Mouse (Mus musculus) thymus, postnatal 36 days (tissue): ENCODE measurements around the gene Eif4e3.

Source experiments
- DNase-seq, 2 experiments: peaks; one replicate each; pipeline ENCODE4 v3.0.0; 2022; ENCODE audit warnings: mixed read lengths in 2 of 2

Gene Eif4e3

DNA sequence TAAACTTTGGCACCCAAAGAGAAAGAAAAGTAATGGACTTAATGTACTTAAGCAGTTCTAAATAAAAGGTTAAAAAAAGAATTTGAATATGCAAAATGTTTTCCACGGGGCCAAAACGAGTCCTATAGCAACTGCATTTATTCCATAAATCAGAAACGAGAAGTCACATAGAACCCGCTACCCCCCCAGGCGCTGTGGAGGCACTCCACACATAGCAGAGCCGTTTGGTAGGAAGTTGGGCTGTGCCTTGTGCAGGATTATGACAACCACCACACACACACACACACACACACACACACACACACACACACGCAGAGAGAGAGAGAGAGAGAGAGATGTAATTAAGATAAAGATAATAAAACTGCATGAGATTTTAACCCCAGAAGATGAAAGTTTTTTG is 46.1 kb downstream of the Eif4e3 start:
- no peak for DNase-seq

DNA sequence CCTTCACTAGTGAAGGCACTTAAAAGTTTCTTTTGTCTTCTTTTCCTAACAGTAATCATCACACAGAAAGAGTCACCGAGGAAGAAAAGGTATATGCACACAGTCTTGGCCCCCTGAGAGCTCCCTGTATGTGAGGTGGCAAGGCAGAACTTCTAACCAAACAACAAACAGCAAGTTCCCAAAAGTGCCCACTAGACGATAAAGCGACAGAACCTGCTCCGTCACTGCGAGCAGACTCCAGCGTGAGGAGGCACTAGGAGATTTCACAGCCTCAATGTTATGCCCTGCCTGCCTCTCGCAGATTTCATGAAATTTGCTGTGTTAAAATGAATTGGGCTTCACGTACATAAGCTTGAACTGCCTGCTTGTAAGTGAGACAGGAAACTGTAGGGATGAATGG is 46.6 kb downstream of the Eif4e3 start:
- DNase-seq, result no peak

DNA sequence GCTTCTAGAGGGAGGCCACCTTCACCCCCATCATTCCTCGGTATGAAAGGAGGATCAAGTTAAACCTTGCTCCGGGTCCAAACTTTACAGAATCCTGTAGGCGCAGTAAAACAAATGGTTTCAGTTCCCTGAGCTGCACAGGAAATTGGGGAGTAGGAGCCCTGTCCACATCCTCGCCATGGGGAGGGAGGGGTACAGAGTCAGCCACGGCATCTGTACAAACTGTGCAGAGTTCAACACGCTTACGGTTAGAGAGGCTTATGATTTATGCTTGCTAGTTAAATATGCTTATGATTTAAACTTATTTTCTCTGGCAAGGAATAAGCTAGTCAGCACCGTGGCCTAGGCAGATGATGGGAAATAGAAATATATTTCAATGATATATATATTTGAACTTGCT is 47.1 kb downstream of the Eif4e3 start:
- DNase-seq, result no peak

GRCm38 (mm10) chr6:99617867-99618266 is 48.7 kb downstream of the Eif4e3 start:
- no peak for DNase-seq

DNA sequence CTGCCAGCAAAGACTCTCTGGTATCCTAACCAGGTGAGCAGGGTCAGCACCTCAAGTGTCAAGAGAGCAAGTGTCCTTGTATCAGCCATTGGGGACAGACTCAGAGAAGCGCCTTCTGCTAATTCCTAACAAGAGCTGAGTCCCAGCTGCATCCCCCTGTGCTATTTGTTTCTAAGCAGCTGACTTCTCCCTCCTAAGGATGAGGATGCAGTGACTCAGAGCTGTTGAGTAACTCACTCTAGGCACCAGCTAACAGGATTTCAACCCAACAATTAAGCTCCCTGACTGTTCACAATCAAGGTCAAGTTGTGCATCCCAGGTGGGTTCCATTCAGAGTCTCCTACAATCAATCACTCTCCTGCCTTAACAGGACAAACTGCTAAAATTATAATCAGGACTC is 49.2 kb downstream of the Eif4e3 start:
- no peak for DNase-seq

DNA sequence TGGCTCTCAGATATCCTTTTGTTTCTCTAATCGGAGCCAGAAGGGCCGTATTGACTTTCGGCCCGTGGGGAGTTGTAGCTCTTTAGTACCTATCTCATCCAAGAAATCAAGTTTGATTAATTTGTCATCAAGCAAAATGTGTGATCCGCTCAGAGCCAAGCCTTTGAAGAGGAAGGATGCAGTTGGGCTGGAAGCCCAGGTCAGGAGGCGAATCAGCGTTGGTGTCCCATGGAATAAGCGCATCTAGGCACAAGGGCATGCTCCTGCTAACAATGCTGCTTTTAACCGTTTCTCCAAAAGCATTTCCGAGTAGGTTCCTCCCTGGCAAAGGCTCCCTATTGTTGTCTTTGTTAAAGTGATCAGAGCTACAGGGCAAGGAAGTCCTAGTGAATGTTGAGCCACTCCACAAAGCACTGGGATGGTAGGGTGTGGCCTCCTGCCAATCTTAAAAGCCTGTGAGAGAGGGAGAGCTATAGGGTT is 51.3 kb downstream of the Eif4e3 start:
- no peak for DNase-seq

GRCm38 (mm10) chr6:99614566-99615271 is 51.9 kb downstream of the Eif4e3 start:
- DNase-seq, result no peak

DNA sequence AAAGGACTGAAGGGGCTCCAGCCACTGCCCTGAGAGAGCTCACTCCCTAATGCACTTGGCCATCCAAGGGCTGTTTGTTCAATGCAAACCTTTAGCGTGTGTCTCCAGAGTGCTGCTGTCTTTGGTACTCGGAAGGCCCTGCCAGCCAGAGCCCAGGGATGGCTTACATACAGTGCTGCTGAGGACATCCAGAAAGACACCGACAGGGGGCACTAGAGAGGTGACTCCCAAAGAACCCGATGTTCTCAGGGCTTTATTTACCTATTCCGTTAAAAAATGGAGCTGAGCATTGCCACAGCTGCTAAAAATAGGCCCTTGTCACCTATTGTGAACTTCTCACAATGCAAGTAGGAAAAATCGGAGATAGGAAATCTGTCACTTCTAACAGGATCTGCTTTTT is 54.7 kb downstream of the Eif4e3 start:
- no peak for DNase-seq

- peak; percentile 38 to 48 for DNase-seq
Measured at GRCm38 (mm10) chr6:99610454-99611427, 55.8 kb downstream of the Eif4e3 start.

GRCm38 (mm10) chr6:99606079-99606478 is 60.5 kb downstream of the Eif4e3 start:
- DNase-seq, result no peak

GRCm38 (mm10) chr6:99604758-99605157 is 61.8 kb downstream of the Eif4e3 start:
- no peak for DNase-seq

GRCm38 (mm10) chr6:99602434-99602833 is 64.1 kb downstream of the Eif4e3 start:
- no peak for DNase-seq

- no peak for DNase-seq
Measured at GRCm38 (mm10) chr6:99600886-99601285, 65.7 kb downstream of the Eif4e3 start.

- peak; percentile 61 to 80 for DNase-seq
Measured at GRCm38 (mm10) chr6:99600168-99600793, 66.3 kb downstream of the Eif4e3 start.

- DNase-seq, result no peak
Measured at GRCm38 (mm10) chr6:99599651-99600050, 66.9 kb downstream of the Eif4e3 start.

DNA sequence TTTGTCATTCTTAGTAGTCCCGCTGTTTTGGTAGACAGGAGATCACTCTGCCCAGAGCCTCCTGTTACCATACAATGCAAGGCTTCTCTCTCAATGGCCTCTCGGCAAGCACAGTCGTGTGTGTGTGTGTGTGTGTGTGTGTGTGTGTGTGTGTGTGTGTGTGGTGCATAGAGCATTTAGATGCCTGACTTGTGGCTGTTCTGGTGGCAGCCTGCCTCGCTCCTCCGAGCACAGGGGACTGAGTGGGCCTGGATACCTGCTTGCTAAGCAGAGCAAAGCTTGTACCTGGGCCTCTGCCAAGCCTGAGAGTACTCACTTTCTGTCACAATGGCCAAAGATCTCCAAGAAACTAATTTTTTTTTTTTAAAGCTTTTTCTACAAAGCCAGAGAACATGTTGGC is 67.3 kb downstream of the Eif4e3 start:
- DNase-seq, result no peak

GRCm38 (mm10) chr6:99577040-99577439 is 89.5 kb downstream of the Eif4e3 start:
- DNase-seq, result no peak

DNA sequence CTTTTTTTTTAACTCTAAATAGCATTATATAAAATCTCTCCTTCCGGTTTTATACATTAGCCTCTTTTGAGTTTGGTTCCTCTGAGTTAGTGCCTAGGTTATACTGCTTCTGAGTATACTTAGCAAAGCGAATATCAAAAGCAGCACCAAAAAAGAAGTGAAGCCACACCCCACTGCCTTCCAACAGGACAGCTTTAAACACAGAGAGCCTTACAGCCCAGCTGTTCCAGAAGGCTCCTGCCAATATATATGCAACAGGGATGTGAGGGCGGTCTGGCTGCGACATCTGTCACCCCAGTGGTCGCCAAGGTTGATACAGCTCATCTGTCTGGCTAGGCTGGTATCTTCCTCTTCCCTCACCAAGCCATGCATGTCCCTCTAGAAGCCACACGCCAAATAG is 90.9 kb downstream of the Eif4e3 start:
- DNase-seq, result no peak
